Mouse (Mus musculus) cerebellum, adult 9-10 months (tissue): Measurements from ENCODE around the gene Fcgr4.

Source experiments
- DNase-seq: peaks from one replicate; pipeline ENCODE4 v3.0.0; 2022

The Fcgr4 gene

GRCm38 (mm10) chr1:171016676-171017356 is 1.9 kb upstream of the Fcgr4 start:
- DNase-seq = no peak

GRCm38 (mm10) chr1:171017468-171018158 is 1.1 kb upstream of the Fcgr4 start:
- no peak for DNase-seq

- no peak for DNase-seq
Measured at GRCm38 (mm10) chr1:171019311-171019950, 711 bp downstream of the Fcgr4 start.

- no peak for DNase-seq
Measured at GRCm38 (mm10) chr1:171031752-171032151, 13.0 kb downstream of the Fcgr4 start.

- DNase-seq = peak; percentile 67
Measured at GRCm38 (mm10) chr1:171032691-171033090, 14.0 kb downstream of the Fcgr4 start.

GRCm38 (mm10) chr1:171033196-171033595 is 14.5 kb downstream of the Fcgr4 start:
- no peak for DNase-seq

GRCm38 (mm10) chr1:171033756-171034155 is 15.0 kb downstream of the Fcgr4 start:
- peak; percentile 93 for DNase-seq

GRCm38 (mm10) chr1:171034201-171034600 is 15.5 kb downstream of the Fcgr4 start:
- no peak for DNase-seq

- no peak for DNase-seq
Measured at GRCm38 (mm10) chr1:171035611-171036010, 16.9 kb downstream of the Fcgr4 start.

GRCm38 (mm10) chr1:171036550-171037324 is 18.0 kb downstream of the Fcgr4 start:
- DNase-seq = peak; percentile 91

GRCm38 (mm10) chr1:171037861-171038721 is 19.4 kb downstream of the Fcgr4 start:
- DNase-seq = peak; percentile 91

- DNase-seq = no peak
Measured at GRCm38 (mm10) chr1:171039135-171039534, 20.4 kb downstream of the Fcgr4 start.

- DNase-seq = no peak
Measured at GRCm38 (mm10) chr1:171039880-171040279, 21.2 kb downstream of the Fcgr4 start.

- no peak for DNase-seq
Measured at GRCm38 (mm10) chr1:171043594-171044153, 25.0 kb downstream of the Fcgr4 start.

- peak; percentile 92 for DNase-seq
Measured at GRCm38 (mm10) chr1:171044365-171045078, 25.8 kb downstream of the Fcgr4 start.

GRCm38 (mm10) chr1:171045079-171045465 is 26.4 kb downstream of the Fcgr4 start:
- no peak for DNase-seq

- no peak for DNase-seq
Measured at GRCm38 (mm10) chr1:171046501-171046900, 27.8 kb downstream of the Fcgr4 start.

- no peak for DNase-seq
Measured at GRCm38 (mm10) chr1:171049263-171049662, 30.5 kb downstream of the Fcgr4 start.

GRCm38 (mm10) chr1:171050774-171051173 is 32.1 kb downstream of the Fcgr4 start:
- no peak for DNase-seq

- no peak for DNase-seq
Measured at GRCm38 (mm10) chr1:171053305-171053704, 34.6 kb downstream of the Fcgr4 start.

- no peak for DNase-seq
Measured at GRCm38 (mm10) chr1:171057253-171057652, 38.5 kb downstream of the Fcgr4 start.
